Mouse (Mus musculus) kidney, postnatal 0 days (tissue): ENCODE measurements around the gene Map4k1. TPM values are rescaled to one million over a fixed set of nuclear protein-coding genes. Genes with fewer than 3 reads are reported as not detected.
A peak's percentile ranks its signal among the peaks of the same experiment; 100 is the strongest.

Source experiments
- ATAC-seq: fragments of 200-750 bp; cut with Nextera tagmentation; replicated peaks from 2 replicates; pipeline ENCODE4 v1.8.0; 2017; ENCODE audit warnings: low read depth, moderate number of reproducible peaks, moderate TSS enrichment, moderate library complexity; ENCODE audit not compliant: low FRiP score
- DNase-seq: peaks from one replicate; pipeline ENCODE4 v3.0.0-alpha.2; 2016; ENCODE audit warnings: low spot score
- H3K27ac ChIP-seq: fragments of 300-500 bp; sonication (generic); 2 replicates; pipeline ENCODE4 v1.5.1; 2014; ENCODE audit warnings: mild to moderate bottlenecking
- H3K27me3 ChIP-seq: fragments of 300-500 bp; sonication (generic); 2 replicates; pipeline ENCODE4 v1.6.1; 2014; ENCODE audit warnings: low read length, mixed read lengths; ENCODE audit not compliant: insufficient read depth
- H3K36me3 ChIP-seq: fragments of 300-500 bp; sonication (generic); 2 replicates; pipeline ENCODE4 v1.6.1; 2014; ENCODE audit warnings: low read length, mixed read lengths; ENCODE audit not compliant: insufficient read depth
- H3K4me1 ChIP-seq: fragments of 300-500 bp; sonication (generic); replicated peaks from 2 replicates; pipeline ENCODE4 v1.6.1; 2014; ENCODE audit warnings: antibody characterized with exemption, low read length, mixed read lengths; ENCODE audit not compliant: insufficient read depth
- H3K4me2 ChIP-seq: fragments of 300-500 bp; sonication (generic); 2 replicates; pipeline ENCODE4 v1.6.1; 2014; ENCODE audit warnings: mild to moderate bottlenecking, low read length, moderate library complexity, mixed read lengths
- H3K4me3 ChIP-seq: fragments of 300-500 bp; sonication (generic); replicated peaks from 2 replicates; pipeline ENCODE4 v1.5.1; 2014; ENCODE audit warnings: low read depth, low read length
- H3K9ac ChIP-seq: fragments of 300-500 bp; sonication (generic); 2 replicates; pipeline ENCODE4 v1.6.1; 2014; ENCODE audit warnings: low read depth, low read length
- H3K9me3 ChIP-seq: fragments of 300-500 bp; sonication (generic); replicated peaks from 2 replicates; pipeline ENCODE4 v1.6.1; 2016; ENCODE audit warnings: low read length, inconsistent platforms, mixed read lengths
- CTCF ChIP-seq: IDR thresholded peaks from 2 replicates; pipeline ENCODE4 v1.5.1; 2016; ENCODE audit warnings: antibody characterized with exemption, low read depth, mild to moderate bottlenecking, moderate library complexity
- WGBS: fragments of 180-500 bp; shearing (Covaris S2); extraction: QIAGEN DNeasy Blood & Tissue Kit; methylation state at CpG from one replicate; pipeline ENCODE4 v1.1.7; 2014; 5-methylcytosine and 5-hydroxymethylcytosine counted together
- polyA plus RNA-seq: library from polyadenylated mRNA; unstranded; fragments of >200 nt; fragmentation: Nextera tagmentation; extraction: Ambion mirVana; gene quantifications from 2 replicates; pipeline ENCODE4 v1.2.1, GENCODE M21; 2015

The Map4k1 gene
- polyA plus RNA-seq, 1 experiment from 2014 or later: 7.6 TPM

DNA sequence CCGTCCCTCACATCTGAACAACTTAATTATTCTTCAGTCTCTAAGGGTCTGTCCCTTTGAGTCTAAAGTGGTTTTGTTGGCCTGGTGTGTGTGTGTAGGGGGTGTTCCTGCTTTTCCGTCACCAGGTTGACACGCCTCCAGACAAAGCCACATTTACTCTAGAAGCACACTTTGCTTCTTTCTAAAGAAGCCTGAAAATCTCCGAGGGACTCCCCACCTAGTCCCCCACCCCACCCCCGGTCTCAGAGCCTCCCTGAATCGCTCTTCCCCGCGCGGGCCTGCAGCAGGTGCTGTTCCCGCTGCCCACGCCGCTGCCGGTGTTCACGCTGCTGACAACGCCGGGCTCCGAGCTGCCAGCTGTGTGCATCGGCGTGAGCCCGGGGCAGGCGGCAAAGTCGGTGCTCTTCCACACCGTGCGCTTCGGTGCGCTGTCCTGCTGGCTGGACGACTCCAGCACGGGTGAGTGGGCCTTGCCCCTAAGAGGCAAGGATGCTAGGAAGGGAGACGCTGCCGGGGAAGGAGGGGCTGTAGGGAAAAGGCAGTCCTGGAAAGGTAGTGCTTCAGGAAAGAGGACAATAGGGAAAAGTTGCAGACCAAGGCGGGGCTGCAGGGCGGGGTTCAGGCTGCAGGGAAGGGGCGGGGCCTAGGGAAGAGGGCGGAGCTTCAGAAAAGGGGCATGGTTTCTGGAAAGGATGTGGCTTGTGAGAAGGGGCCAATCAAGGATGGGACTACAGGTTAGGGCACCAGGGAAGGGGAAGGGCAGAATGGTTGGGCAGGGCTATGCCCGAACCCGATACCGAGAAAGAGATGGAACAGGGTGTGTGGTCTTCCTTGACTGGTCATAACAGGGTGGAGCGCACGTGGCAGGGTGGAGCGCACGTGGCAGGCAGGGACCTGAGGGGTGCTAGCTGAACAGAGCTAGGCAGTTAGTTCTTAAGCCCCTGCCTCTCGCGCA lies 19.1 kb downstream of the Map4k1 start:
- Histone ChIP-seq H3K9ac (peak overlapping the region; percentile 61), H3K4me1 (peaks cover 5% of the 10 kb centered on the region; the same call in 1 of the 2 replicates), H3K27ac (no peak overlapping the region), H3K9me3 (no peaks in the 10 kb centered on the region), H3K36me3 (no peaks in the 10 kb centered on the region), H3K4me2 (peak overlapping the region; percentile 85), H3K27me3 (no peaks in the 10 kb centered on the region), H3K4me3 (peak overlapping the region; percentile 29)
- no peak for TF ChIP-seq CTCF
- peak; percentile 87 for DNase-seq
- peak; percentile 86 for ATAC-seq
- WGBS: 4% methylated on average over 43 of the region's 43 CpGs

DNA sequence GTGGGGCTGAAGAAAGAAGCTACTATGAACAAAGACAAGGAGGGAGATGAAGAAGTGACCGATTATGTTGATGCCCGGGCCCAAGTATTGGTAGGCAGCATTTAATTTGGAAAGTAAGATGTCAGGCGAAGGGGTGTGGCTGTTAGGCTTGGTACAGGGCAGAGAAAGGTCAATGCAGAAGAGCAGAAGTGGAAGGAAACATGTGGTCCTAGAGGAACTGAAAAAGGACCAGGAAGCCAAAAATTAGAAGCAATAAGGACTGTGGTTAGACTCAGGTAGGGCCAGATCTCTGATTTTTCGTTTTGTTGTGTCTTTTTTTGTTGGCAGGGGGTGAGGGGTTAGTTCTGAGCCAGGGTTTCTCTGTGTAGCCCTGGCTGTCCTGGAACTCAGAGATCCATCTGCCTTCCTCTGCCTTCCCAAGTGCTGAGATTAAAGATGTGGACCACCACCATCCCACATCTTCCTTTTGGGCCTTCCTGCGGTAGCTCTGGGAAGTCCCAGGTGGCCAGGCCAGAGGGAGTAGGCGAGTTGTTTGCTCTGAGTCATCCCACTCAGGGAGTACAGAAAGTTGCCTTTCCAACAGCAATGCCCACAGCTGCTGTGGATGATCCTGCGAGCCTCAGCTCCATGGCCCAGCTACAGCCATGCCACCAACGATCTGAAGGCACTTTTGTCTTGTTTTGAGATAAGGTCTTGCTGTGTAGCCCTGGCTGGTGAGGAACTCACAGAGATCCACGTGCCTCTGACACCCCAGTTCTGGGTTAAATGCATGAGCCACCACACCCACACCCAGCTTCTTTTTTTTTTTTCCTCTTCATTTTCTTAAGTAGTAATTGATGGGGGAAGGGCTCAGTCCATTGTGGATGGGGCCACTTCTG lies 25.6 kb downstream of the Map4k1 start:
- no peak overlapping the region for H3K4me2 ChIP-seq
- no peak overlapping the region for H3K4me3 ChIP-seq
- no peak for DNase-seq
- H3K27ac ChIP-seq: no peak overlapping the region
- H3K4me1 ChIP-seq: no peaks in the 10 kb centered on the region
- H3K27me3 ChIP-seq: no peaks in the 10 kb centered on the region
- no peak overlapping the region for H3K9ac ChIP-seq
- WGBS: 75% methylated on average over 9 of the region's 9 CpGs
- no peak for TF ChIP-seq CTCF
- ATAC-seq: no peak
- H3K36me3 ChIP-seq: no peaks in the 10 kb centered on the region
- H3K9me3 ChIP-seq: no peaks in the 10 kb centered on the region

DNA sequence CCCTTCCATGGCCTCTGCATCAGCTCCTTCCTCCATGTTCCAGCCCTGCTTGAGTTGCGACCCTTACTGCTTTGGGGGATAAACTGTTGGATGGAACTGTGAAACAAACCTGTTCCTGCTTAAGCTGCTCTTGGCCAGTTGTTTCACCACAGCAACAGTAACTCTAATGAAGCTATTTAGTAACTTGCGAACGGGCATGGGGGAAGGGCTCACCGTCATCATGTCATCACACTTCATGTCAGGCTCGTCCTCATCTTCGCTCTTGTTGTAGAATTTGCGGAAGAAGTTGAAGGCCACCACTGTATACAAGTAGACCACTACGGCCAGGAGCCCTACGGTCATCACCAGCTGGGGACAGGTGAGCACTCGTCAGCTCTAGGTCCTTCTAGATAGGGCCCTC lies 26.3 kb downstream of the Map4k1 start:
- H3K4me2 ChIP-seq: no peak overlapping the region
- H3K4me3 ChIP-seq: no peak overlapping the region
- DNase-seq (no peak), ATAC-seq (no peak)
- 97% methylated on average over 10 of the region's 10 CpGs for WGBS
- no peak for TF ChIP-seq CTCF
- H3K27ac ChIP-seq: no peak overlapping the region
- no peaks in the 10 kb centered on the region for H3K9me3 ChIP-seq
- H3K9ac ChIP-seq: no peak overlapping the region
- H3K27me3 ChIP-seq: no peaks in the 10 kb centered on the region
- no peaks in the 10 kb centered on the region for H3K4me1 ChIP-seq
- H3K36me3 ChIP-seq: no peaks in the 10 kb centered on the region

DNA sequence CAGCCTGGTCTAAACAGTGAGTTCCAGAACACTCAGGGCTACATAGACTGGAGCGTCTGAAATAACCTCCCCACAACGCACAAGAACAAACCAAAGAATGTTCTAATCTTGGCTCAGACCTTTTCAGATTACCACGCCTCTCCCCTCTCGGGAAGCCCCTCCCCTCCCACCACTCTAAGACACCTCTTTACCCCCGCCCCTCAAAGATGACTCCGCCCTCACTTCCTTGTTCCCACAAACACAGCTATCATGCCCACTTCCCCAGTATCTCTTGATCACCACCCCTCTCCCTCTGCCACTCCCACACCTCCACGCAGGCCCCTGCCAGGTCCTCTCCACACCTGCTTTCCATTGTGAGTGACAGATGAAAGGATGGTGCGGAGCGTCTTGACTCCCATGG lies 26.9 kb downstream of the Map4k1 start:
- Histone ChIP-seq H3K36me3 (no peaks in the 10 kb centered on the region), H3K4me3 (no peak overlapping the region), H3K4me2 (no peak overlapping the region), H3K9me3 (no peaks in the 10 kb centered on the region), H3K27me3 (no peaks in the 10 kb centered on the region), H3K4me1 (no peaks in the 10 kb centered on the region), H3K27ac (no peak overlapping the region), H3K9ac (no peak overlapping the region)
- 80% methylated on average over 9 of the region's 9 CpGs for WGBS
- no peak for DNase-seq
- no peak for TF ChIP-seq CTCF
- no peak for ATAC-seq

DNA sequence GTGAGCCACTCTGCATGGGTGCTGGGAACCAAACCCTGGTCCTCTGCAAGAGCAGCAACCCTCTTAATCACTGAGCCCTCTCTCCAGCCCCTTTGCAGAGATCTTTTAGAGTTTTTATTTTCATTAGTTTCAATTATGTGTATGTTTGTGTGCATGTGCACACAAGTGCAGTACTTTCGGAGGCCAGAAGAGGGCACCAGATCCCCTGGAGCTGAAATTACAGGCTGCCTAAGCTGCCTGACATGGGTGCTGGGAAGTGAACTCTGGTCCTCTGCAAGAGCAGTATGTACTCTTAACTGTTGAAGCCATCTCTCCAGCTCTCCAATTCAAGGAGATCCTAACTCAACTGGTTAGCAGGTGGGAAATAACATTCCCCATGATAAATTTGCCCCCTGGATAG lies 33.1 kb downstream of the Map4k1 start:
- ATAC-seq: no peak
- peak; percentile 23; the same call in 1 of the 2 replicates for TF ChIP-seq CTCF
- H3K27ac ChIP-seq: no peak overlapping the region
- H3K4me1 ChIP-seq: peaks cover 6% of the 10 kb centered on the region; the same call in 1 of the 2 replicates
- H3K27me3 ChIP-seq: peaks cover 13% of the 10 kb centered on the region
- H3K4me2 ChIP-seq: no peak overlapping the region
- no peak for DNase-seq
- H3K36me3 ChIP-seq: no peaks in the 10 kb centered on the region
- no peak overlapping the region for H3K9ac ChIP-seq
- H3K4me3 ChIP-seq: no peak overlapping the region
- 97% methylated on average over 1 of the region's 1 CpGs for WGBS
- H3K9me3 ChIP-seq: no peaks in the 10 kb centered on the region

DNA sequence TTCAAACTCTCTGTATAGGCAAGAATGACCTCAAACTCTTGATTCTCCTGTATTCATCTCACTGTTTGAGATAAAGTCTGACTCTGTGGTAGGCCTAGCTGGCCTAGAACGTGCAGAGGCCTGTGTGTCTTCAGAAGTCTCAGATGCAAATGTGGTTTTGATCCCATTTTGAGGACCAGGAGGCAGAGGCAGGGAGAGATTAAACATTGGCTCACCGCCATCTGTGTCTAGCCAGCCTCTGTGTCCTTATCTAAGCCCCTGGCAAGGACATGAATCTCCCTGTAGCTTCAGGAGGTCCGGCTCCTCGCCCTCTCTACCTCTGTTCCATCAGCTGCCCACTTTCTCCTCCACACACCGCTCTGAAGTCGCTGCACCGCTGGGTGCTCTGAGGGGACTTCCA lies 34.6 kb downstream of the Map4k1 start:
- WGBS: 84% methylated on average over 7 of the region's 7 CpGs
- H3K36me3 ChIP-seq: no peaks in the 10 kb centered on the region
- ATAC-seq: no peak

More for the DNA sequence above, 34.6 kb downstream of the Map4k1 start:
- no peak overlapping the region for H3K9ac ChIP-seq
- DNase-seq: no peak
- no peak overlapping the region for H3K4me3 ChIP-seq
- TF ChIP-seq CTCF: no peak
- peaks cover 20% of the 10 kb centered on the region for H3K27me3 ChIP-seq
- no peak overlapping the region for H3K4me2 ChIP-seq
- no peaks in the 10 kb centered on the region for H3K9me3 ChIP-seq
- peaks cover 7% of the 10 kb centered on the region; the same call in 1 of the 2 replicates for H3K4me1 ChIP-seq
- H3K27ac ChIP-seq: no peak overlapping the region
